Mouse (Mus musculus) neural tube, embryonic 10.5 days (tissue): ENCODE data around the gene Usp24.

Experiments
- DNase-seq: peaks from one replicate; pipeline ENCODE4 v3.0.0-alpha.2; 2017; ENCODE audit warnings: low spot score; ENCODE audit errors: extremely low spot score

The Usp24 gene

DNA sequence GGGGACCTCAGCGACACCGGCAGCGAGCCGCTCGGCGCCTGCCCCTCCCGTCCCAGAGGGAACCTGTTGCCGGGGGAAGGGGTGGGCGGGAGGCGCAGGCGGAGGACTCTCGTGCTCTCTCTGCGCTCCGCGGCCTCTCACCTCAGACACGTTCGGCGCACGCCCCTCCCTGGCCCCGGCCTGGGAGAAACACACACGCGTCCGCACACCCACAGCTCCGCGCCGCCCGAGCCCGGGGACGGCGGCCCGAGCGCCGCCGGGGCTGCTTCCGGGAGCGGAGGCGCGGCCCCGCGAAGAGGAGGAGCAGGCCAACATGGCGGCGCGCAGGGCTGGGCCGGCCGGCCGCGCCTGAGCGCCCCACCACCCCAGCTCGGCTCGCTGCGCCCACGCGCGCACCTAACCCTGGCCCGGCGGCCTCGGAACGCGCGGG is at the start of gene Usp24:
Usp24 (plus strand) TSS at position 293 of the 430 bp plus-strand sequence.
- peak; percentile 84 for DNase-seq

- DNase-seq = no peak
Observed at GRCm38 (mm10) chr4:106276937-106277336, 39.1 kb upstream of the Usp24 start.

GRCm38 (mm10) chr4:106279177-106279576 is 36.8 kb upstream of the Usp24 start:
- no peak for DNase-seq

- DNase-seq = no peak
Observed at GRCm38 (mm10) chr4:106281128-106281491, 34.9 kb upstream of the Usp24 start.

DNA sequence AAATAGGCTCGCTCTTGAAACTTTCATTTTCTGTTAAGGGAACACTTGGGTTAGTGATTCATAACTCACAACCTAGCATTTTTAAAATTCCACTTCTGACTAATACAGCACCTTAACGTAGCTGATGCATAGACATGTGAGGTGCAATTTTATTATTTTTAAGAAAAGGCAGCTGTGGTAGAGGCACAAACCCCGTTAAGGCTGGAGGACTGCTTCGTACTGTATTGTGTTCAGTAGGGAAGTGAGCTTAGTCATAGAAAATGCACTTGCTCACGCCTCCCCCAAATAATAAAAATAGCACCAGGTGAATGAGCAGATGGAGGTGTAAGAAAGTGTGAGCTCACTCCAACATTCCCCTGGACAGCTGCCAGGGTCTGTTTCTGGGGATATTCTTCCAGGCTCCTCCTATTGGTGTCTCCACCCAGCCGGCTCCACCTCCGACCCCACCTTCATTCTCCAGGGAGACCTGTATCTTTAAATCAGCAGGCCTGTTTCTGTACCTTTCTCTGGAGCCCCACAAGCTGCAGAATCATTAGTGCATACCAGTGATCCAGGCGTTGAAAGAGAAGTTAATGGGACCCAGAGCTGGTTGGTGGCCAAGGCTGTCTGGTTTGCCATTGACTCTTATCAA is 34.4 kb upstream of the Usp24 start:
- DNase-seq = no peak

GRCm38 (mm10) chr4:106282123-106282510 is 33.9 kb upstream of the Usp24 start:
- DNase-seq = no peak

DNA sequence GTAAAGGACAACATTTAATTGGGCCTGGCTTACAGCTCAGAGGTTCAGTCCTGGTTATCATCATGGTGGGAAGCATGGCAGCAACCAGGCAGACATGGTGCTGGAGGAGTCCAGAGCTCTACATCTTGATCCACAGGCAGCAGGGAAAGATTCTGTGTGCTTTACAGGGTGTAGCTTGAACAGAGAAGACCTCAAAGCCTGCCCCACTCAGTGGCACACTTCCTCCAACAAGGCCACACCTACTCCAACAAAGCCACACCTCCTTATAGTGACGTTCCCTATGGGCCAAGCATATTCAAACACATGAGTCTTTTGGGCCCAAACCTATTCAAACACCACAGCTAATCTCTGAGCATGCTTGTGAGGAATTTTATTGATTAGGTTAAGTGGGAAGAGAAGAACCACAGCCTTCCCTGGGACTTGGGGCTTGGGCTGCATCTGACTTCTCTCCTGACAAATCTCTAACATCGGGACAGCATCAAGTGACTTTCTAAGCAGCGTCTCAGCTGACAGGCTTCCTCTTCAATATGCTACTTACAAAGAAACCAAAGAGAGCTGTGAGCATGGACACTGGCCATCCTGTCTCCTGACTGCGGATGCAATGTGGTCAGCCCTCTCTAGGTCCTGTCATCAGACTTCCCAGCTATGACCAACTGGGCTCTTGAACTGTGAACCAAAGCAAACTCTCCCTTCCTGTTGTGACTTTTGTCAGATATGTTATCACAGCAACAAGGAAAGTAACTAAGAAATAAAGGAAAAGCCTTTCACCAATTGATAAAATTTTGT is 28.9 kb upstream of the Usp24 start:
- DNase-seq = no peak

GRCm38 (mm10) chr4:106290201-106290600 is 25.8 kb upstream of the Usp24 start:
- DNase-seq = no peak

DNA sequence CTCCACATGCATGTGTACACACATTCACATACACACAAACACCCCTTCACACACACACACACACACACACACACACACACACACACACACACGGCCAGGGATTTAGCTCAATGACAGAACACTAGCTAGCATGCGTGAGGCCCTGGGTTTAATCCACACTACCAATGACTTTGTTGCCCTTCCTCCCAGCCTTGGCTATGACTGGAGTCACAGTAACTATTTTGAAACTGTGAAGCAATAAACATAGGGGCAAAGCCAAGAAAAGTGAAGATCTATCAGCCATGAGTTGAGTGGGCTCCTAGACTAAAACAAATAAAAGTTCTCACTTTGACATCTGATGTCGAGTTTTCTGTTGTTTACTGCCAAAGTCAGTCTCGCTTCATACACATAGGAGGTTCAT is 23.2 kb upstream of the Usp24 start:
- DNase-seq = no peak

- DNase-seq = no peak
Observed at GRCm38 (mm10) chr4:106293378-106294090, 22.5 kb upstream of the Usp24 start.

DNA sequence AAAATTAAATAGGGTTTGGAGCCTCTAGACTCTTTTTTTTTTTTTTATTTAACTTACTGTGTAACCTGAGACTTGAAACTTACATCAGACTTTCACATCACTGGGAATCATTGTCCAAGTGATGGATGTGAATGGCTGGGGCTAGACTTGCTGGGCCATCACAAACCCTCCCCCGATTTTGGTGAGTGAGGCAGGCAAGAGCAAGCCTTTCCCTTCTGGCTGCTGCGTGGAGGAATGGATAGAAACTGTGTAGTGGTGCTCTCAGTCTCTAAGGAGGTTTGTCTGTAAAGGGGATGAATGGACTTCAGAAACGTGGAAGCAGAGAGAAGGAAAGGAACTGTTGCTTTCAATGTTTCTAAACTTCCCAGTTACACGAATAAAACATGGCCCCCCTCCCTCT is 20.3 kb upstream of the Usp24 start:
- no peak for DNase-seq

GRCm38 (mm10) chr4:106296412-106297086 is 19.5 kb upstream of the Usp24 start:
- no peak for DNase-seq

- DNase-seq = no peak
Observed at GRCm38 (mm10) chr4:106301346-106301745, 14.7 kb upstream of the Usp24 start.

DNA sequence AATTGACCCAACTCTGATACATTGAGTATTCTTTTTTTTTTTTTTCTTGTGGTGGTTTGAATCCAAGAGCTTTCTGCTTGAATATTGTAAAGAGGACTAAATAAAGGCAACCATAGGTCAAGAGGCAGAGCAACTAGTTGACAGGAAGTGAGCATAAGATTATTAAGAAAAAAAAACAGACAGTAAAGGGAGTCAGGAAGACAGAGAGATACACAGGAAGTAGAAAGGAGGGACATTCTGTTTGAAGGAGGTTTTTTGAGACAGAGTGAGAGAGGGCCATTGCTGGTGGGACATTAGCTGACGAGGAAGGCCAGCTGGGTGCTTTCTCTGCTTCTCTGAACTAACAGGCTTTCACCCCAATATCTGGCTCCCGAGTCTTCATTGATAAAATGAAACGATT is 7.9 kb upstream of the Usp24 start:
- DNase-seq = no peak

DNA sequence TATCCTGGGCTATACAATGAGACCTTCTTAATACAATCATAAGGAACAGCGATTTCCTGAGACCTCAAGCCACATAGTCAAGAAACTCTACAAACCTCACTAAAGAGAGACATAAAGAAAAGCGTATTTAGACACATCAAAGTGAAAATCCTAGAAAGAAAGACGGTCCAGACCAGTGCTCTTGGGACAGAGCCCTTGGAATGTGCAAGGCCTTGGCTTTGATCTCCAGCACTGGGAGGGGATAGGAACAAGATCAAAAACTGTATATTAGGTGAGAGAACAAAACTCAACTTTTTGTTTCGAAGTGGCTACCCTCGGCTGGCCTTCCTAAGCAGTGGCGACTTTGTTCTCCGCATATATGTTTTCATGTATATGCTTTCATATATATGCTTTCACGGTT is 3.4 kb upstream of the Usp24 start:
- DNase-seq = no peak

DNA sequence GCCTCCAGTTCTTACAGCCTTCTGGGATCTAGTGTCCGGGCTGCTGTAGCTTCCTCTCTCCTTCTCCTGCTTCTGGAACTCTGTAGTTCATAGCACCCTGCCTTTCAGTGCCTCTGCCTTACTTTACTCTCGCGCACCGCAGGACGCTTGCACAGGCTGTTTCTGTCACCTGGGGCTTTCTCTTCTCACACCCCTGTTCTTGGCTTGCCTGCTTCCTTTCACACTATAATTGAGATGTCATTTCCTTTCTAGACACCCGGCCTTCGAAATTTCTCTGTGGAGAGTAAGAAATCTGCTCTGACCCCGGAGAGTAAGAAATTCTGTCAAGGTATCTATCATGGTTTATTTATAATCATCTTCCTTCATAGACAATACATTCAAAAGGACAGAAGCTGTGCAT is 2.9 kb upstream of the Usp24 start:
- no peak for DNase-seq

- no peak for DNase-seq
Observed at GRCm38 (mm10) chr4:106313874-106314273, 2.1 kb upstream of the Usp24 start.

- no peak for DNase-seq
Observed at GRCm38 (mm10) chr4:106314291-106314690, 1.7 kb upstream of the Usp24 start.

DNA sequence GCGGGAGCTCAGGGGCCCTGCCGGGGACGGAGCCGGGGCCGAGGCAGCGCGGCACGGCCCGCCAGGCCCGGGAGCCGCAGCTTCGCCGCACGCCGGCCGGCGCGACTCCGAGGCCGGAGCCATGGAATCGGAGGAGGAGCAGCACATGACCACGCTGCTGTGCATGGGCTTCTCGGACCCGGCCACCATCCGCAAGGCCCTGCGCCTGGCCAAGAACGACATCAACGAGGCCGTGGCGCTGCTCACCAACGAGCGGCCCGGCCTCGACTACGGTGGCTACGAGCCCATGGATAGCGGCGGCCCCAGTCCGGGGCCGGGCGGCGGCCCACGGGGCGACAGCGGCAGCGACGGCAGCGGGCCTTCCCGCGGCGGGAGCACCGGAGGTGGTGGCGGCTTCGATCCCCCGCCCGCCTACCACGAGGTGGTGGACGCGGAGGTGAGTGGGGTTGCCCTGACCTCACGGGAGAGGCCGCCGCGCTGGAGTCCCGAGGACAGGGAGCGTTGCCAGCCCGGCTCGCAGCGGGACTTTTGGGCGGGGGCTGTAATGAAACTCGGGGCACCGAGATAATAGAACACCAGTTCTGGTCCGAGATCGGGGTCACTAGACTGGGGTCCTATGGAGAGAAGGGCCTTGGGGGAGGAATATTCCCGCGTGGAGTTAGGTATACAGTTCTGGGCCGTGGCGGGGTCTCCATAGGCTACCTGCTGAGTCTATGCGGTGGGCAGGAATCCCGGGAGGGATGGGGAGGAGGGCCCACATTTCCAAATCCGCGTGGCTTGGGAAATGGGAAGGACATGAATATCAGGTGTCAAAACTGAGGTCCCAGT is 552 bp downstream of the Usp24 start:
- DNase-seq = peak; percentile 81

DNA sequence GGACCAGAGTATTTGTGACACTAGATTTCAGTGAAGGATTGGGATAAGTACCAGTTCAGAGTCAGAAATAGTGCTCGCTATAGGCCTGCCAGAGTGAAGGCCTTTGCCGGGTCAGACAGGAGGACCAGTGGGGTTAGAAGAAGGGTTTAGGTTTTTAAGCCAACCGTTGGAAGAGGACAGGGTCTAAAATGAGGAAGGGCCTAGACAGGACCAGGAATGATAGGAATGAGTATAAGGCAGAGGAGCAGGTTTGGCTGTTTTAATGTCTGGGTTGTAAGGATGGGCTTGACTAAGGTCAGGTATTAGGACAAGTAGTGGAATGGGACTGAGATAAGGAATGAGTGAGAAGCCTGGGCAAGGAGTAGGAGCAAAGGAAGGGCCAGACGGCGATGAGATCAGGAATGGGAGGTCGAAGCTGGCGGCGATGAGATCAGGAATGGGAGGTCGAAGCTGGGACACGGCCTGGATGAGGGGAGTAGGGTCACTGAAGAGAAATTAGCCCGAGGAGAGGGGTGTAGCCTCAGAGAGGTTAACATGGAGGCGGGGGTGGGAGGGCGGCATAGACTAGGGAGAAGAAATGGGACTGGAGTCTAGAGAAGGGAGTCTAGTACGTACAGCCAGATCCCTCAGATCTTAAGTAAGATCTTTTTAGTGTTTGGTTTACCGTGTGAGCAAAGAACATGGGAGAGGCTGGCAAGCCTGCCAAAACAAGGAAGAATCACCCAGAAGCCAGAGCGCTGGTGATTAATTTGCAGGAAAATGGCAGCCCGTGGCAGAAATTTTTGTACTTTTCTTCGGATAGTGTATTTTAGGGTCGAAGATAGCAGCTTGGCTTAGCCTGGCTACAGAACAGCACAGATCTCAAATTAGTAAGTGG is 1.4 kb downstream of the Usp24 start:
- peak; percentile 44 for DNase-seq
